Mouse (Mus musculus) spleen, adult 2 months (tissue): ENCODE measurements around the gene Hcrt.

Experiments used
- CTCF ChIP-seq: fragments of 200-500 bp; IDR thresholded peaks from 2 replicates; pipeline ENCODE4 v1.5.1; 2011; ENCODE audit warnings: mild to moderate bottlenecking, inconsistent platforms; ENCODE audit not compliant: insufficient read depth, insufficient read length, insufficient replicate concordance; ENCODE audit errors: extremely low read depth
- POLR2A ChIP-seq: fragments of 200-500 bp; IDR thresholded peaks from 2 replicates; pipeline ENCODE4 v1.6.1; 2011; ENCODE audit warnings: low read depth, low read length, inconsistent platforms

- no peak for TF ChIP-seq CTCF
- TF ChIP-seq POLR2A, result no peak
Observed at GRCm38 (mm10) chr11:100762831-100763230, at the start of gene Hcrt.
